11 mouse cellular contexts compared by ENCODE assay signal in the genomic region with DNA sequence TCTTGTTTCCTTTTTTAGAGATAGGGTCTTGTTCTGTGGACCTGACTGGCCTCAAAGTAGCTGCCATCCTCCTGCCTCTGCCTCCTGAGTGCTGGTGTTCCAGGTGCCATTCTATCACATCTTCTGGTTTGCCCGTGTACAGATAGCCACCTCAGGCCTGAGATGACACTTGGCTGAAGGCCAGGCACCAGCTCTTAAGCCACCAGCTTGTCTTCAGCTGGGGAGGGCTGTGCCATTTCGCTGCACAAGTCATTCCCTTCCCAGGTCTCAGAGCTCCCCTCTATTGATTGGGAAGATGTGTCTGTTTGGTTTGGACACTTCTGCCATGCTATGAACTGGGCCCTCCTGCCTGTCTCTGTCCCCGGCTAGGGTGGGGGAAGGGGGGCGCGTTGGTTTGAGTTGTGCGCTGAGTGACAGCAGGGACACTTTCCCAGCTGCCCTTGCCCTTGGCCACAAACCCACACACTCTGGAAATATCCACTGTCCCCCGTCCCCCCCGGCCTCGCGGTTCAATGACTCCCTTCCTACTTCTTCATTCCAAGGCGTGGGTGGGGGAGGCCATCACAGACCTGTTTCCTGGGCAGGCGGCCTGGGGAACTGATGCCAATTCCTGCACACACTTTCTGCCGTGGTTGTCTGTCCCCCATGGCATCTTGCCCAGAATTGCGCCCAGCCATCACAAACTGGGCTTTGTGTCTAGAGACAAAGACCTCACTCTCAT. TPM values are rescaled to one million over a fixed set of nuclear protein-coding genes. Genes with fewer than 3 reads are reported as not detected.
DNase-seq lines count a peak whose midpoint lies in the region; ATAC-seq lines count a peak whose summit lies in the region.
"Had no signal": no experiment of that assay in that cellular context is flagged by ENCODE, and none has a peak within 500 bp of the region (broad histone marks: within the 10 kb centered on the region; RNA-seq: fewer than 3 reads in every experiment).

No protein-coding gene starts in this region.

- ATAC-seq in common myeloid progenitor, adult 5-6 weeks (replicated peaks; ENCODE audit: low read depth, poor library complexity, severe bottlenecking): peak; percentile 70

- intact Hi-C loops in gastrocnemius, postnatal 14 days (cut with DNase I; ENCODE audit: low total_unique reads): no loop called here
- intact Hi-C loops in left cerebral cortex, postnatal 36 days (cut with DNase I): no loop called here

- DNase-seq in gastrocnemius, postnatal 14 days: peak; percentile 44
- no peak for DNase-seq in gastrocnemius, adult 8-10 months (ENCODE audit: low spot score in 2 of 2)
- DNase-seq in retina, postnatal 1 day: peak; percentile 50
- DNase-seq in retina, embryonic 14.5 days (ENCODE audit: low spot score): no peak
- no peak for DNase-seq in frontal cortex, postnatal 14 days (ENCODE audit: low spot score in 2 of 2)
- no peak for DNase-seq in thymus, adult 18-20 months
- DNase-seq in left cerebral cortex, postnatal 36 days (ENCODE audit: low spot score in 2 of 2): no peak
- DNase-seq: lung, embryonic 14.5 days had no signal

RNA-seq across cellular contexts. Expression of a gene that starts 5.1 kb away (rescaled TPM):
- total RNA-seq in gastrocnemius, postnatal 14 days (2021): not detected
- total RNA-seq in gastrocnemius, adult 8-10 months (2022): not detected
- total RNA-seq in common myeloid progenitor, adult 5-6 weeks (2017): 1.0 and 1.1 TPM in 2 replicates
- total RNA-seq in left cerebral cortex, postnatal 36 days (2021): 10 to 100 TPM; 90.0 to 92.7 TPM

RNA-seq across cellular contexts. Expression of a gene that starts 9.5 kb away (rescaled TPM):
- total RNA-seq in gastrocnemius, postnatal 14 days (2021): not detected
- total RNA-seq in gastrocnemius, adult 8-10 months (2022): not detected
- total RNA-seq in common myeloid progenitor, adult 5-6 weeks (2017): not detected in 2 replicates
- not detected for total RNA-seq in left cerebral cortex, postnatal 36 days (2021)
- total RNA-seq: heart, postnatal 10 days; left cerebral cortex, adult 18-20 months had no signal

RNA-seq across cellular contexts. Expression of a gene that starts 31.0 kb away (rescaled TPM):
- total RNA-seq in gastrocnemius, postnatal 14 days (2021): 10 to 100 TPM; 20.1 to 22.3 TPM
- 10 to 100 TPM; 16.7 to 19.7 (median 17.3) TPM for total RNA-seq in gastrocnemius, adult 8-10 months (2022)
- total RNA-seq in common myeloid progenitor, adult 5-6 weeks (2017): 36.0 and 41.7 TPM in 2 replicates
- total RNA-seq in left cerebral cortex, postnatal 36 days (2021): 10 to 100 TPM; 36.9 to 43.1 TPM

RNA-seq across cellular contexts. Expression of a gene that starts 31.1 kb away (rescaled TPM):
- total RNA-seq in gastrocnemius, postnatal 14 days (2021): 1 to 10 TPM; 4.3 to 5.3 TPM
- total RNA-seq in gastrocnemius, adult 8-10 months (2022): 1 to 10 TPM; 4.9 to 8.3 (median 6.4) TPM
- total RNA-seq in common myeloid progenitor, adult 5-6 weeks (2017): 3.8 and 13.1 TPM in 2 replicates
- 10 to 100 TPM; 35.7 to 36.3 TPM for total RNA-seq in left cerebral cortex, postnatal 36 days (2021)

RNA-seq across cellular contexts. Expression of a gene that starts 54.7 kb away (rescaled TPM):
- under 1 TPM in 1 of 2 experiments, not detected in 1; 0.13 TPM for total RNA-seq in gastrocnemius, postnatal 14 days (2021)
- total RNA-seq in gastrocnemius, adult 8-10 months (2022): not detected
- 0.96 and 0.97 TPM in 2 replicates for total RNA-seq in common myeloid progenitor, adult 5-6 weeks (2017)
- total RNA-seq in left cerebral cortex, postnatal 36 days (2021): 1 to 10 TPM in 1 of 2 experiments, under 1 TPM in 1; 0.81 to 1.1 TPM

Comparison
In these comparisons a context has a peak if more than half of its experiments do, and no peak if none do; other contexts are left out.
1. DNase-seq: peak in gastrocnemius, postnatal 14 days (single experiment) and retina, postnatal 1 day (single experiment); none in gastrocnemius, adult 8-10 months (0 of 2), retina, embryonic 14.5 days (single experiment), frontal cortex, postnatal 14 days (0 of 2), thymus, adult 18-20 months (0 of 2) and left cerebral cortex, postnatal 36 days (0 of 2).
2. RNA of a gene that starts 5.1 kb away (total RNA-seq): 90.0 to 92.7 TPM in left cerebral cortex, postnatal 36 days; 1.0 to 1.1 TPM in common myeloid progenitor, adult 5-6 weeks, not detected in gastrocnemius, postnatal 14 days and not detected in gastrocnemius, adult 8-10 months; every median in the first group is over 10 times any median in the second.